Mouse (Mus musculus) MEL (cell line): ENCODE measurements at regions not wholly inside any gene's neighbourhood (a gene's known extent, or its start where the extent isn't known, plus 50 kb on each side); places are given as distances from the start of the nearest gene placed in this dataset.

Source experiments
- DNase-seq: peaks from one replicate; pipeline ENCODE4 v3.0.0; 2011; ENCODE audit warnings: low read depth, low spot score
- H3K27ac ChIP-seq: 2 replicates; pipeline ENCODE4 v1.5.1; 2012; ENCODE audit warnings: low read depth, mild to moderate bottlenecking, control low read depth, low read length, moderate library complexity; ENCODE audit not compliant: control insufficient read depth
- H3K27me3 ChIP-seq, 2 experiments: fragments of 150-350 bp in 1 of 2; sonication (generic) in 1 of 2; 2 replicates each; pipeline ENCODE4 v1.6.1; 2012; ENCODE audit warnings: low read length in 2 of 2, mild to moderate bottlenecking in 2 of 2, improper control_type of control experiment in 1 of 2, moderate library complexity in 1 of 2; ENCODE audit not compliant: insufficient read depth in 2 of 2, control insufficient read depth in 1 of 2
- H3K36me3 ChIP-seq, 2 experiments: 2 replicates each; pipeline ENCODE4 v1.6.1; 2012 to 2014; ENCODE audit warnings: low read length in 2 of 2, improper control_type of control experiment in 1 of 2, inconsistent platforms in 1 of 2, mild to moderate bottlenecking in 1 of 2; ENCODE audit not compliant: insufficient read depth in 2 of 2, control insufficient read depth in 1 of 2
- H3K4me1 ChIP-seq, 2 experiments: fragments of 150-350 bp in 1 of 2; sonication (generic) in 1 of 2; 2 replicates each; pipeline ENCODE4 v1.6.1; 2012; ENCODE audit warnings: low read length in 2 of 2, improper control_type of control experiment in 1 of 2, mild to moderate bottlenecking in 1 of 2; ENCODE audit not compliant: insufficient read depth in 2 of 2, control insufficient read depth in 1 of 2
- H3K4me3 ChIP-seq, 2 experiments: fragments of 150-350 bp in 1 of 2; sonication (generic) in 1 of 2; 2 replicates each; pipeline ENCODE4 v1.5.1; 2012; ENCODE audit warnings: low read depth in 2 of 2, low read length in 2 of 2, mild to moderate bottlenecking in 2 of 2, moderate library complexity in 2 of 2, control low read depth in 1 of 2, improper control_type of control experiment in 1 of 2; ENCODE audit not compliant: control insufficient read depth in 1 of 2, insufficient read depth in 1 of 2
- H3K79me2 ChIP-seq: 2 replicates; pipeline ENCODE4 v1.6.1; 2012; ENCODE audit warnings: mild to moderate bottlenecking, low read length, moderate library complexity; ENCODE audit not compliant: control insufficient read depth, poor library complexity, insufficient read depth
- H3K9ac ChIP-seq: 2 replicates; pipeline ENCODE4 v1.6.1; 2012; ENCODE audit warnings: low read depth, mild to moderate bottlenecking, control low read depth, low read length, moderate library complexity; ENCODE audit not compliant: control insufficient read depth, poor library complexity, severe bottlenecking
- H3K9me3 ChIP-seq: fragments of 150-350 bp; sonication (generic); replicated peaks from 2 replicates; pipeline ENCODE4 v1.6.1; 2012; ENCODE audit warnings: mild to moderate bottlenecking, low read length, improper control_type of control experiment, moderate library complexity; ENCODE audit not compliant: insufficient read depth
- BHLHE40 ChIP-seq: IDR thresholded peaks from 2 replicates; pipeline ENCODE4 v1.6.1; 2012; ENCODE audit warnings: low read depth, mild to moderate bottlenecking, inconsistent platforms, low read length, improper control_type of control experiment, borderline replicate concordance
- CHD2 ChIP-seq: IDR thresholded peaks from 2 replicates; pipeline ENCODE4 v1.6.1; 2011; ENCODE audit warnings: low read length, improper control_type of control experiment
- CTCF ChIP-seq, 3 experiments: IDR thresholded peaks in 2 of 3; conservative IDR thresholded peaks in 1 of 3; 2 replicates each; pipeline ENCODE4 v1.5.1; 2011 to 2012; ENCODE audit warnings: low read length in 3 of 3, low read depth in 2 of 3, mild to moderate bottlenecking in 2 of 3, improper control_type of control experiment in 1 of 3, inconsistent platforms in 1 of 3, mixed read lengths in 1 of 3, moderate library complexity in 1 of 3; ENCODE audit not compliant: control insufficient read depth in 1 of 3, insufficient read depth in 1 of 3, poor library complexity in 1 of 3, severe bottlenecking in 1 of 3
- JUND ChIP-seq: IDR thresholded peaks from 2 replicates; pipeline ENCODE4 v1.6.1; 2011; ENCODE audit warnings: low read depth, mild to moderate bottlenecking, improper control_type of control experiment, low read length
- MAX ChIP-seq: IDR thresholded peaks from 2 replicates; pipeline ENCODE4 v1.6.1; 2011; ENCODE audit warnings: low read length, improper control_type of control experiment
- MAZ ChIP-seq: IDR thresholded peaks from 2 replicates; pipeline ENCODE4 v1.6.1; 2012; ENCODE audit warnings: low read depth, mild to moderate bottlenecking, inconsistent platforms, low read length, improper control_type of control experiment
- MEF2A ChIP-seq: IDR thresholded peaks from 2 replicates; pipeline ENCODE4 v1.6.1; 2014; ENCODE audit warnings: low read depth, mild to moderate bottlenecking, inconsistent platforms, low read length, improper control_type of control experiment; ENCODE audit not compliant: poor library complexity, insufficient replicate concordance, severe bottlenecking; ENCODE audit errors: extremely low read depth
- POLR2AphosphoS5 ChIP-seq: IDR thresholded peaks from 2 replicates; pipeline ENCODE4 v1.6.1; 2012; ENCODE audit warnings: low read depth, borderline replicate concordance, mild to moderate bottlenecking, inconsistent platforms, low read length, moderate library complexity, mixed read lengths
- RCOR1 ChIP-seq: IDR thresholded peaks from 2 replicates; pipeline ENCODE4 v1.6.1; 2012; ENCODE audit warnings: low read depth, mild to moderate bottlenecking, inconsistent platforms, low read length, improper control_type of control experiment
- UBTF ChIP-seq: IDR thresholded peaks from 2 replicates; pipeline ENCODE4 v1.6.1; 2012; ENCODE audit warnings: low read depth, mild to moderate bottlenecking, inconsistent platforms, low read length, improper control_type of control experiment, moderate library complexity, borderline replicate concordance; ENCODE audit not compliant: insufficient read depth
- USF1 ChIP-seq: IDR thresholded peaks from 2 replicates; pipeline ENCODE4 v1.6.1; 2014; ENCODE audit warnings: low read depth, mild to moderate bottlenecking, inconsistent platforms, low read length, improper control_type of control experiment, moderate library complexity
- ZKSCAN1 ChIP-seq: IDR thresholded peaks from 2 replicates; pipeline ENCODE4 v1.6.1; 2012; ENCODE audit warnings: low read depth, mild to moderate bottlenecking, inconsistent platforms, low read length, improper control_type of control experiment, moderate library complexity
- ZNF384 ChIP-seq: IDR thresholded peaks from 2 replicates; pipeline ENCODE4 v1.6.1; 2012; ENCODE audit warnings: low read depth, mild to moderate bottlenecking, inconsistent platforms, low read length, improper control_type of control experiment

DNA sequence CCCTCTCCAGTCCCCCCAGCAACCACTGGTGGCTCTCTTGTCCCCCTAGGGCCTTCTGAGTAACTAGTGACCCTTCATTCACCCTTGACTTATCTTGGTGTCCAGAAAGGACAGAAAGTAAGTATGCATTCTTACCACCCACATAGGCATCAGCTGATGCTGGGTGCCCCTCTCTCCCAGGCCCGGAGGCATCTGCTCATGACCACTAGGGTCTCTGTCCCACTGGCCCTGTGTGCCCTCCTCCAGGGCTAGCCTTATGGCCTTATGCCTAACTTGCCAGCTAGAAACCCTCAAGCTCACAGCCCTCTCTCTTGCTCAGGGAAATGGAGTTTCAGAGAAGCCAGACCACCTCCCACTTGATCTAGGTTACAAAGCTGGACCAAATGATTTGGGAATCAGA, 89.2 kb upstream of the Unc5b start (continued):
- TF ChIP-seq POLR2AphosphoS5 = no peak
- TF ChIP-seq CTCF (IDR thresholded peaks at IDR 0.05 in 2 of 3, conservative IDR thresholded peaks at IDR 0.05 in 1 of 3; ENCODE audit: control insufficient read depth in 1 of 3, insufficient read depth in 1 of 3, low read depth in 2 of 3, low read length in 3 of 3, poor library complexity in 1 of 3, severe bottlenecking in 1 of 3) = no peak

- Histone ChIP-seq H3K4me3 (no peak overlapping the region), H3K4me1 (no peaks in the 10 kb centered on the region), H3K79me2 (no peaks in the 10 kb centered on the region), H3K9ac (no peak overlapping the region), H3K27ac (no peak overlapping the region), H3K36me3 (no peaks in the 10 kb centered on the region), H3K27me3 (no peaks in the 10 kb centered on the region), H3K9me3 (no peaks in the 10 kb centered on the region)
- TF ChIP-seq MAZ (no peak), POLR2AphosphoS5 (no peak), RCOR1 (no peak), UBTF (no peak), ZNF384 (no peak)
- DNase-seq = no peak
Measured at GRCm38 (mm10) chr10:60918020-60918419, 86.6 kb upstream of the Unc5b start.

- Histone ChIP-seq H3K9ac (no peak overlapping the region), H3K9me3 (no peaks in the 10 kb centered on the region), H3K4me3 (no peak overlapping the region), H3K27ac (no peak overlapping the region), H3K36me3 (no peaks in the 10 kb centered on the region), H3K4me1 (no peaks in the 10 kb centered on the region), H3K79me2 (no peaks in the 10 kb centered on the region), H3K27me3 (no peaks in the 10 kb centered on the region)
- DNase-seq = peak; percentile 23
- no peak for TF ChIP-seq MAX
Measured at GRCm38 (mm10) chr10:60914391-60914790, 83.0 kb upstream of the Unc5b start.

DNA sequence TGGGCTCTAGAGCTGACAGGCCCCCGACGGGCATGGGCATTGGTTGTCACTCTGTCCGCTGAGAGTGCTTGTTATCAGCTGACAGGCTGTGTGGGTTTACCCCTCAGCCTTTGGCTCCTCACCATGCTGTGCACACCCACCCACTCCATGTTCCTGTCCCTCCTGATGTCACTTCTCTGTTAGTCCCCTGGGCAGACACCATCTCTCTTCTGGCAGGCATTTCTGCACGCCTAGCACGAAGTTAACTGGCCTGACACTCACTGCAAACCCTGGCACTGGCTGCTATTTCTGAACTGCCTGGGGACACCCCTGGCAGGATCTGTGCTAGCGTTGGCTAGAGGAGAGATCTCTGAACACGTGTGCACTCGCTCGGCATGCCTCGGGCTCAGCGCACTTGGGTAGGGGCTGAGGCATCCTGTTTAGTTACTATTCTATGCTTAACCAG, 82.1 kb upstream of the Unc5b start:
- Histone ChIP-seq H3K27me3 (no peaks in the 10 kb centered on the region), H3K79me2 (no peaks in the 10 kb centered on the region), H3K36me3 (no peaks in the 10 kb centered on the region), H3K9me3 (no peaks in the 10 kb centered on the region), H3K4me1 (no peaks in the 10 kb centered on the region), H3K9ac (no peak overlapping the region), H3K4me3 (no peak overlapping the region), H3K27ac (no peak overlapping the region)
- no peak for DNase-seq
- TF ChIP-seq BHLHE40 = no peak
- TF ChIP-seq MEF2A = no peak
- no peak for TF ChIP-seq CHD2
- no peak for TF ChIP-seq ZNF384
- TF ChIP-seq JUND = no peak
- no peak for TF ChIP-seq ZKSCAN1
- TF ChIP-seq USF1 = no peak
